ENCODE assay signal across 20 mouse cellular contexts in the genomic region with DNA sequence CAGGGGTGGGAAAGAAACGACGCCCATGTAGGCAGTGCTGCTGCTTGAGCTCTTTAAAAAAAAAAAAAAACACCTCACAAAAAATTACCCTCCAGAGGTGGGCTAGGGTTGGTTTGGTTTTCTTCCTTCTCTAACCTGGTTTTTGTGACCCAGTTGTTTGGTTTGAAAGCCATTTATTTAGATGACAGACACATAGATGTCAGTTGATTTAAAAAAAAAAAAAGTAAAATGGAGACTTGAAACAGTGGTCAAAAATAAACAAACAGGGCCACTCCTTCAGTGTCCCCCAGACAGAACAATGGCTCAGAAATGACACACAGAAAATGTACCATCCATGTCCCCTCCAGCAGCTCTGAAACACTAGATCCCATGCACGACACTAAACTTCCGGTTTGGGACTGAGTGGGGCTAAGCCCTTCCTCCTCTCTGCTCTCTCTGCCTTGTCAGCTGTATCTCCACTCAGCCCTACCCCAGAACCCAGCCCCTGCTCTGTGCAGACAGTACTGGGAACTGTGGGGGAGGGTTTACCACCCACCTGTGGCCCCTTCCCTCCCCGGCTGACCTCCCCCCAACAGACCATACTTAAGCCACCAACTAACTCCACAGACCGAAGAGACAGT. TPM values are rescaled to one million over a fixed set of nuclear protein-coding genes. Genes with fewer than 3 reads are reported as not detected.
DNase-seq lines count a peak whose midpoint lies in the region; ATAC-seq and TF ChIP-seq lines count a peak whose summit lies in the region.
"Had no signal": no experiment of that assay in that cellular context is flagged by ENCODE, and none has a peak within 500 bp of the region (broad histone marks: within the 10 kb centered on the region; RNA-seq: fewer than 3 reads in every experiment).

No protein-coding gene starts in this region.

- DNase-seq in forebrain, postnatal 0 days = no peak
- no peak for DNase-seq in kidney, adult 9 months
- DNase-seq in thymus, postnatal 14 days = peak; percentile 2
- no peak for DNase-seq in thymus, postnatal 4 days
- DNase-seq in cerebellum, adult 11 months = no peak
- DNase-seq: adrenal gland, adult 2 months; adrenal gland, postnatal 25 days; cerebellum, adult 2 months; cerebellum, postnatal 14 days; gastrocnemius, postnatal 36 days; heart, postnatal 14 days had no signal

- 86% methylated on average over 6 of the region's 6 CpGs for WGBS in forebrain, embryonic 13.5 days
- 90% methylated on average over 6 of the region's 6 CpGs for WGBS in forebrain, postnatal 0 days
- 52% methylated on average over 6 of the region's 6 CpGs for WGBS in kidney, embryonic 16.5 days

- 0 out of 2 replicates have a peak, but pooled peaks have one; percentile 13 for ATAC-seq in forebrain, embryonic 13.5 days
- no peak for ATAC-seq in forebrain, postnatal 0 days
- ATAC-seq in kidney, embryonic 16.5 days (ENCODE audit: low FRiP score, low TSS enrichment) = peak; percentile 44; the same call in 1 of the 2 replicates
- ATAC-seq: forebrain, embryonic 14.5 days; hindbrain, postnatal 0 days; Patski had no signal

- H3K27ac ChIP-seq in forebrain, embryonic 13.5 days = no peak overlapping the region
- no peak overlapping the region for H3K27ac ChIP-seq in forebrain, postnatal 0 days (ENCODE audit: low read depth, low read length)
- H3K27ac ChIP-seq in kidney, embryonic 16.5 days (ENCODE audit: low read length) = no peak overlapping the region
- H3K27ac ChIP-seq: embryonic facial prominence, embryonic 10.5 days; heart, embryonic 15.5 days; hindbrain, embryonic 13.5 days; hindbrain, postnatal 0 days had no signal

- no peak overlapping the region for H3K4me2 ChIP-seq in forebrain, embryonic 13.5 days
- H3K4me2 ChIP-seq in forebrain, postnatal 0 days (ENCODE audit: low read depth) = no peak overlapping the region
- no peak overlapping the region for H3K4me2 ChIP-seq in kidney, embryonic 16.5 days (replicated peaks; ENCODE audit: low read depth, low read length)
- H3K4me2 ChIP-seq: heart, embryonic 11.5 days; heart, embryonic 15.5 days; hindbrain, embryonic 13.5 days had no signal

- H3K4me3 ChIP-seq in forebrain, embryonic 13.5 days = no peak overlapping the region
- H3K4me3 ChIP-seq in forebrain, postnatal 0 days (ENCODE audit: low read depth, low read length) = no peak overlapping the region
- H3K4me3 ChIP-seq in kidney, embryonic 16.5 days (ENCODE audit: low read length) = no peak overlapping the region
- H3K4me3 ChIP-seq: embryonic facial prominence, embryonic 10.5 days; heart, embryonic 15.5 days; hindbrain, embryonic 13.5 days had no signal

- H3K9ac ChIP-seq in forebrain, embryonic 13.5 days = no peak overlapping the region
- H3K9ac ChIP-seq in forebrain, postnatal 0 days = no peak overlapping the region
- H3K9ac ChIP-seq in kidney, embryonic 16.5 days (replicated peaks; ENCODE audit: low read length) = no peak overlapping the region
- H3K9ac ChIP-seq: heart, embryonic 15.5 days; hindbrain, embryonic 13.5 days had no signal

- no peaks in the 10 kb centered on the region for H3K27me3 ChIP-seq in forebrain, embryonic 13.5 days
- H3K27me3 ChIP-seq in forebrain, postnatal 0 days (ENCODE audit: insufficient read depth, low read length) = no peaks in the 10 kb centered on the region
- no peaks in the 10 kb centered on the region for H3K27me3 ChIP-seq in kidney, embryonic 16.5 days (ENCODE audit: insufficient read depth, low read length)
- H3K27me3 ChIP-seq: hindbrain, embryonic 13.5 days; Patski had no signal

- no peaks in the 10 kb centered on the region for H3K4me1 ChIP-seq in forebrain, embryonic 13.5 days
- H3K4me1 ChIP-seq in forebrain, postnatal 0 days (ENCODE audit: insufficient read depth) = no peaks in the 10 kb centered on the region
- no peaks in the 10 kb centered on the region for H3K4me1 ChIP-seq in kidney, embryonic 16.5 days (ENCODE audit: insufficient read depth, low read length)
- H3K4me1 ChIP-seq: embryonic facial prominence, embryonic 10.5 days; hindbrain, embryonic 13.5 days had no signal

- TF ChIP-seq CTCF in forebrain, postnatal 0 days (IDR thresholded peaks at IDR 0.05; ENCODE audit: low read depth) = no peak

- no peaks in the 10 kb centered on the region for H3K36me3 ChIP-seq in forebrain, embryonic 13.5 days (ENCODE audit: poor library complexity, severe bottlenecking)
- no peaks in the 10 kb centered on the region for H3K36me3 ChIP-seq in forebrain, postnatal 0 days (ENCODE audit: insufficient read depth)
- no peaks in the 10 kb centered on the region for H3K36me3 ChIP-seq in kidney, embryonic 16.5 days (ENCODE audit: insufficient read depth, low read length)
- H3K36me3 ChIP-seq: embryonic facial prominence, embryonic 10.5 days; heart, embryonic 15.5 days; hindbrain, embryonic 13.5 days had no signal

- H3K9me3 ChIP-seq in forebrain, embryonic 13.5 days (replicated peaks) = no peaks in the 10 kb centered on the region
- no peaks in the 10 kb centered on the region for H3K9me3 ChIP-seq in forebrain, postnatal 0 days (ENCODE audit: low read length)
- no peaks in the 10 kb centered on the region for H3K9me3 ChIP-seq in kidney, embryonic 16.5 days (ENCODE audit: low read length)
- H3K9me3 ChIP-seq: embryonic facial prominence, embryonic 10.5 days; heart, embryonic 15.5 days; hindbrain, embryonic 13.5 days had no signal

RNA-seq across cellular contexts. Expression of gene Stc2, which starts 10.5 kb away (rescaled TPM):
- 0.88 and 1.4 TPM in 2 replicates for polyA plus RNA-seq in forebrain, embryonic 13.5 days (2015; fragmentation: Nextera tagmentation; extraction: Ambion mirVana)
- total RNA-seq in forebrain, postnatal 0 days (2014; rRNA removed) = 3.2 and 4.7 TPM in 2 replicates
- polyA plus RNA-seq in forebrain, postnatal 0 days (2015; fragmentation: Nextera tagmentation; extraction: Ambion mirVana) = 1.0 and 1.3 TPM in 2 replicates
- polyA plus RNA-seq in kidney, embryonic 16.5 days (2015; fragmentation: Nextera tagmentation; extraction: Ambion mirVana) = 2.8 and 3.6 TPM in 2 replicates
